Mouse (Mus musculus) layer of hippocampus, postnatal 36 days (tissue): ENCODE measurements around the gene Tcf25. TPM values are rescaled to one million over a fixed set of nuclear protein-coding genes. Genes with fewer than 3 reads are reported as not detected.
"Not testable (repeated sequence)": the region's sequence is repeated elsewhere in the genome, so short reads cannot be mapped to it uniquely, and the experiment has no call there.

Experiments used
- DNase-seq, 2 experiments: peaks; one replicate each; pipeline ENCODE4 v3.0.0; 2022
- total RNA-seq, 2 experiments: library from RNA; stranded (reverse); gene quantifications; 2 replicates each; pipeline ENCODE4 v1.2.3; 2021

Gene Tcf25
- total RNA-seq, 2 experiments from 2014 or later, result 510 to 526 TPM

DNA sequence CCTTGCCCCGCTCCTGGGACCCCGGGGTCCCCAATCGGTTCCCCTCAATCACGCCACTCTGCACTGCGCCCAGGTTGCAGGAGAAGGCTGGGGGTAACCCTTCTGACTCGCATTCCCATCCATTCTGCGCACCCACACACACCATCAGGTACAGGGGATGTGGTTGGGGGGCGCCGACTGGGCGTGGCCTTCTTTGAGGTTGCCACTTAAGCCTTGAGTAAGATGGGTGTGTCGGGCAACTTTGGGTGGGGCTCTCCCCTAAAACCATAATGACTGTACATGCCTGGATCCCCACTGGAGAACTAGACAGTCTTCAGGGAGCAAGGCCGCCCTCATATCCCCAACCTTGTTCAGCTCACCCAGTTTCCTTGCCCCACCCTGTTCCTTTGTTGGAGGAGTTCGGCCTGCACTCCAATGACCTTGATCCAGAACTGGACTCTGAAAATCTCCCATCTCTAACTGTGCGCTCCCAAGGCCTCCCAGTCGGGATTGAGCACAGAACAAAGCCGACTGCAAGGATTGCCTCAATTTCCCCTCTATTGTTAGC is 38.3 kb downstream of the Tcf25 start:
- no peak for DNase-seq

DNA sequence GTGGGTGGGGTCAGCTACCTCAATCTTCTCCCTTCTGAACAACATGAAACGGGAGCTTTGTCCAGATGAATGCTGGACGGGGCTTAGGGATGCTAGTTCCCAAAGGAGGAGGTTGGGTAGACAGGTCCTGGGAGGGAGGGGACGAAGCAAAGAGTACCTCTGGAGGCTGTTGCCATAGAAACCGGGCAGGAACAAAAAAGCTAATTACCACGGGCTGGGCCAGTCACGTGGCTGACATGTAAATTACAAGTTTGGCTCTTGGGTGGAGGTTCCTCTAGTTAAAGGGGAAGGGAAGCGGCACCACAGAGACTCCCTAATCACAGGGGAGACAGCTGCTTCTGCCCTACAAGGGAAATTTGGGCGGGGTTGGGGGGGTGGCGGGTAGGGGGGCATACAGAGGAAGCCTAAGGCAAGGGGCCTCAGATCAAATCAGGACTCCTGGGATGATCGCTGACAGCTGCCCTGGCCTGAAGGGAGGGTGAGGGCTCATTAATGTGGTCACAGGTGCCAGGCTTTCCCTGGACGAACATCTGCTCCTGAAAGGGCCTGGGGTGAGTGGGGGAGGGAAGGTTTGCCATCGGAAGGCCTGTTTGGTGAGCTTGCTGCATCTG is 39.1 kb downstream of the Tcf25 start:
- peak; percentile 72 to 73 for DNase-seq

DNA sequence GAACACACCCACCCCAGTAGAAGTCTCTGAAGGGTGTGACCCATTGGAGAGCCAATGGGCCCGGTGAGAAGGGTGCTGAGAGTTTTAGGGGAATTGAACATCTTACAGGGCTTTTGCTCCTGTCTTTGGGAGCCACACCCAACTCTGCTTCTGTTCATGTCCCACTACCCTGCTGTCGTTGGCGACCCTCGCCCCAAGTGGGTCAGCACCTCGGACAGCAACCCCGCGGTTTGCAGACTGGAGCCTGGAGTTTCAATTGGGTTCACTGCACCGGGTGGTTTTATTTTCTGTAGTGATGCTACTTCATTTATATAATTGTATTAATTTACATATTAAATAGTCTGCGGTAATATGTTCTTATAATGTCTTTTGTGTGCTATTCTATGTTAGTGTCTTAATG is 40.7 kb downstream of the Tcf25 start:
- no peak for DNase-seq

DNA sequence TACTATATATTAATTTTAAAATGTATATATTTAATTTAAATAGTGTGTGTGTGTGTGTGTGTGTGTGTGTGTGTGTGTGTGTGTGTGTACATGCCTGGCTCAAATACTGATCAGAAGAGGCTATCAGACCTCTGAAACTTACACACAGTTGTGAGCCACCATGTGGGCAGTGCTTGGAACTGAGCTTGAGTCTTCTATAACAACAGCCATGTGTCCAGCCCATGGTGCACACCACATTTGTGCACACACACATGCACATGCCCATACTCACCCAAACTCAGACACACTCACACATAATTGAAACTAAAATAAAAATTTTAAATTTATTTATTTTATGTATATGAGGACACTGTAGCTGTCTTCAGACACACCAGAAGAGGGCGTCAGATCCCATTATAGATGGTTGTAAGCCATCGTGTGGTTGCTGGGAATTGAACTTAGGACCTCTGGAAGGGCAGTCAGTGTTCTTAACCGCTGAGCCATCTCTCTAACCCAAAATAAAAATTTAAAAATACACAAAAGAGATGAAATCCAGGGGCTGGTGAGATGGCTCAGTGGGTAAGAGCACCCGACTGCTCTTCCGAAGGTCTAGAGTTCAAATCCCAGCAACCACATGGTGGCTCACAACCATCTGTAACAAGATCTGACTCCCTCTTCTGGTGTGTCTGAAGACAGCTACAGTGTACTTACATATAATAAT is 41.6 kb downstream of the Tcf25 start:
- not testable (repeated sequence) for DNase-seq

DNA sequence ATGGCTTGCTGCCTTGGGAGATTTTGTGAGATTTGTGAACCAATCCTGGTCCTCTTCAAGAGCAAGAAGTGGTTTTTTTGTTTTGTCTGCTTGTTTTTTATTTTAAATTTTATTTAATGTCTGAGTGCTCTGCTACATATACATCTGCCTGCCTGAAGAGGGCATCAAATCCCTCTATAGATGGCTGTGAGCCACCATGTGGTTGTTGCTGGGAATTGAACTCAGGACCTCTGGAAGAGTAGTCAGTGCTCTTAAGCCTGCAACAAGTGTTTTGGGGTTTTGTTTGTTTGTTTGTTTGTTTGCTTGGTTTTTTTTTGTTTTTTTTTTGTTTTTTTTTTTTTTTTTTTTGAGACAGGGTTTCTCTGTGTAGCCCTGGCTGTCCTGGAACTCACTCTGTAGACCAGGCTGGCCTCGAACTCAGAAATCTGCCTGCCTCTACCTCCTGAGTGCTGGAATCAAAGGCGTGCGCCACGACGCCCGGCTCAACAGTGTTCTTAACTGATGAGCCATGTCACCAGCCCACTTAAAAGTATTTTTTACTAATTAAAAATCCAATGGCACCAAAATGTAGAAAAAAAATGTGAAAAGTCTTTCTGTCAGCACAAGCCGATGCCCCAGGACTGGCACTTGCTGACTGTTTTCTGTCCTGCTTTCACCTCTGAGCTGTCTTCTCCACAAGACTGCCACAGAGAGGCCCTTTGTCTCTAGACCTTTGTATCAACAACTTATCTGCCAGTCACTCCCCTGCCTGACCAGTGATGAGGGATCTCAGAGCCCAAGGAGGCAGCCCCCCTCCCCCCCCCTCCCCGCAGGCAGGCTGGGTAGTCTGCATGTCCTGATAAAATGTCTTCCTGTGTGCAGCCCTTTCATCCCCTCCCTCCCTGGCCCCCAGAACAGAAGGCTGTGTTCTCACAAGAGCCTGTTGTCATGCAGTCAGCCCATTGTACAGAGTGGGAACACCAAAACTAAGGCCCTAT is 42.7 kb downstream of the Tcf25 start:
- no peak for DNase-seq

DNA sequence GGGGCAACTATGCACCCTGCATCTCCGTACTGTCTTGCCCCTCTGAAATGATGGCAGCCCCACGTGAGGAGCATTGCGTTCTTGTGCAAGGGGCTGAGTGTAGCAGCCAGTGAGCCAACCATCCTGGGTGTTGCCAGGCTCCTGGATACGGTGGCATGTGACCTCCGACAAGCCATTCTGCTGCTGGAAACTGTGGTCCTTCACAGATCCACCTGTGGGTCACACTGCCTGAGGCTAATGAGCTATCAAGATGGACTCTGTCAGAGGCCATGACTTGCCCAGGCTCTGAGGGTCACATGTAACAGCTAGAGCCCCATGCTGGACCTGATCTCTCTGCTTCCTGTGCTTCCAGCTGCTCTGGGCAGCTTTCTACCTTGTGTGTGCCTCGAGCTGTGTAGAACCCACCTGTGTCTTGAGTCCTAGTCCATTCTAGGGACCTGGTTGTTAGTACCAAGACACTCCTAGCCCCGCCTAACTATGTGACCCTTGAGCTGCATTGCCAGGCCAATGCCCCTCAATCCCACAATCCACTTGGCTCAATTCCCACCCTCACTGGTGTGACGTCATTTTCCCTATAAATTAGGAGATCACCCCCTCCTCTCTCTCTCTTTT is 43.5 kb downstream of the Tcf25 start:
- no peak for DNase-seq

DNA sequence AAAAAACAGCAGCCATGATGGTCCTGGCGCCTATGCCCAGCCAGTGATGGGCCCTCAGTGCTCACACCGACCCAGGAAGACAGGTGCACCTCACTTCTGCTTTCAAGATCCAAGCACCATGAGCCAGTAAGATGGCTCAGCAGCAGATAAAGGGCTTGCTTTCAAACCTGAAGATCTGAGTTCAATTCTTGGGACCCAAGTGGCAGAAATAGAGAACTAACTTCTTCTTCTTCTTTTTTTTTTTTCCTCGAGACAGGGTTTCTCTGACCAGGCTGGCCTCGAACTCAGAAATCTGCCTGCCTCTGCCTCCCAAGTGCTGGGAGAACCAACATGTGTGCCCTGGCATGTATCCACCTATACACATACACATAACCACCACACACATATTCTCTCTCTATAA is 46.2 kb downstream of the Tcf25 start:
- no peak for DNase-seq

DNA sequence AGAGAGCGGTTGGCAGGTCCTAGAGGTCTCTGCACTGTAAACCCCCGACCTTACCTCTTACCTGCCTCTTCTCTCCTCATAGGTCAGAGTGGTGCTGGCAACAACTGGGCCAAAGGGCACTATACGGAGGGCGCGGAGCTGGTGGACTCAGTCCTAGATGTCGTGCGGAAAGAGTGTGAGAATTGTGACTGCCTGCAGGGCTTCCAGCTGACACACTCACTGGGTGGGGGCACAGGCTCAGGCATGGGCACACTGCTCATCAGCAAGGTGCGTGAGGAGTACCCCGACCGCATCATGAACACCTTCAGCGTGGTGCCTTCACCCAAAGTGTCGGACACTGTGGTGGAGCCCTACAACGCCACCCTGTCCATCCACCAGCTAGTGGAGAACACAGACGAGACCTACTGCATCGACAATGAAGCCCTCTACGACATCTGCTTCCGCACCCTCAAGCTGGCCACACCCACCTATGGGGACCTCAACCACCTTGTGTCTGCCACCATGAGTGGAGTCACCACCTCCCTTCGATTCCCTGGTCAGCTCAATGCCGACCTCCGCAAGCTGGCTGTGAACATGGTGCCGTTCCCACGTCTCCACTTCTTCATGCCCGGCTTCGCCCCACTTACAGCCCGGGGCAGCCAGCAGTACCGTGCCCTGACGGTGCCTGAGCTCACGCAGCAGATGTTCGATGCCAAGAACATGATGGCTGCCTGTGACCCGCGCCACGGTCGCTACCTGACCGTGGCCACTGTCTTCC is 47.1 kb downstream of the Tcf25 start:
- no peak for DNase-seq

DNA sequence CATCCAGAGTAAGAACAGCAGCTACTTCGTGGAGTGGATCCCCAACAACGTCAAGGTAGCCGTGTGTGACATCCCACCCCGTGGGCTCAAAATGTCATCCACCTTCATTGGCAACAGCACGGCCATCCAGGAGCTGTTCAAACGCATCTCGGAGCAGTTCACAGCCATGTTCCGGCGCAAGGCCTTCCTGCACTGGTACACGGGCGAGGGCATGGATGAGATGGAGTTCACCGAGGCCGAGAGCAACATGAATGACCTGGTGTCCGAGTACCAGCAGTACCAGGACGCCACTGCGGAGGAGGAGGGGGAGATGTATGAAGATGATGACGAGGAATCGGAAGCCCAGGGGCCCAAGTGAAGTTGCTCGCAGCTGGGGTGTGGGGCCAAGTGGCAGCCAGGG is 47.8 kb downstream of the Tcf25 start:
- DNase-seq, result no peak

DNA sequence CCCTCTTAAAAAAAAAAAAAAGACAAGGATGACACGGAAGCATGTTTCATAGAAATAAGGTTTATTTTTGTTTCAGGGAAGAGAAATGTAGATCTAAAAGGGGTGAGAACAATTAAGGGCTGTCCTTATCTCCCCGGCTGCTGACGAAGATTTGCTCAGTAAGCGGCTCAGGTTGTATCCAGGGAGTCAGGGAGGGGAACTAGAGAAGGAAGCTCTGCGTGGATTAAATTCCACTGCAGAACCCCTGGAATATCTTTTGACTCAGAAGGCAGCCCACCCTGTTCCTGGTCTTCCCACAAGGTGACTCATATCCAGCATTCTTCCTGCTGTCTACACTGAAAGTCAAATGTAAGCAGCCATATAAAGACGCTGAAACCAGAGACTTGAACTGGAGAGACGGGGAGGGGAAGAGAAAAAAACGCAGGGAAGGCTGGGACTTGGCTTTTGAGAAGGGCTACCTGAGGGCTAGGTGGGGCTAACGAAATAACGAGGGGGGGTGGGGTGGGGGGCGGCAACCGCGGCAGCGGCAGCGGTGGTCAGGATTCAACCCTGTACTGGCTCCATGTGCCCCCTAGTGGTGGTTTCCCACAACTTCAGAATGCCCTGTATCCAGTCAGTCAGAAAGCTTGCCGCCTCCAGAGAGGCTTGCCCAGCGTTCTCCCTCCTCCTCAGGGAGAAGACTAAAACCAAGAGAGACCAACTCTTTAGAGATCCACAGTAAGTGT is 48.7 kb downstream of the Tcf25 start:
- DNase-seq, result peak in 1 of 2 experiments; percentile 70

DNA sequence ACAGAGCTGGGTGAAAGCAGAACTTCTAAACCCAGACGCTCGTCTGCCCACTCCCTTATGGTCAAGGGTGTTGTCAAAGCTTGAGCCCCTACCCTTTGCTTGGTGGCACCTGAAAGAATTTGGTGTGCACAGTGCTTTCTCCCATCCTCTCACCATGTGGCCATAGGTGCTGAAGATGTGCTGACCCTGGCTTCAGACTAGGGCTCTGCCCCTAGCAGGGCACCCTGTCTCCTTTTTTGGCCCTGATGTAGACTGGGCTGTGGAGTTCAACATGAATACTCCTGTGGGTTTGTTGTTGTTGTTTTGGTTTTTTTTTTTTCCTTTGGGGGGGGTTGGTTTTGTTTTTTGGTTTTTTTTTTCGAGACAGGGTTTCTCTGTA is 49.2 kb downstream of the Tcf25 start:
- DNase-seq, result no peak

DNA sequence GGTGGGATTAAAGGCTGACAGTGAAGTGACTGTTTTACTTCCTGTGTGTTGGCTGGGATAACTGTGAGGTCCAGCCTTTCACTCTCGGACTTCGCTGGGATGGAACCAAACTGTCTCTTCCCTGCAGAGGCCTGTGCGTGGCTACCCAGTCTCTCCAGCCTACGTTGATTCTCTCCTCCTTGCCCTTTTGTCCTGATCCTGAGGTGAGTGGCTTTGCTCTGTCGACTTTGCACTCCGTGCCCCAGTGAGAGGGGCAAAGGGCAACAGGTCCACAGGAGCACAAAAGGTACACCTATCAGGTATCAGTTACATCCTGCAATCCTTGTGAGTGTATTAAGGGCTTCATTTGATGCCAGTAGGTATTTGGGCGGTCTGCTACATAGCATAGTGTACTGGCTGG is 49.9 kb downstream of the Tcf25 start, which contains the start of gene Def8:
Gene Def8, plus strand, starts transcription at position 87 of the 400 bp plus-strand sequence.
- no peak for DNase-seq

DNA sequence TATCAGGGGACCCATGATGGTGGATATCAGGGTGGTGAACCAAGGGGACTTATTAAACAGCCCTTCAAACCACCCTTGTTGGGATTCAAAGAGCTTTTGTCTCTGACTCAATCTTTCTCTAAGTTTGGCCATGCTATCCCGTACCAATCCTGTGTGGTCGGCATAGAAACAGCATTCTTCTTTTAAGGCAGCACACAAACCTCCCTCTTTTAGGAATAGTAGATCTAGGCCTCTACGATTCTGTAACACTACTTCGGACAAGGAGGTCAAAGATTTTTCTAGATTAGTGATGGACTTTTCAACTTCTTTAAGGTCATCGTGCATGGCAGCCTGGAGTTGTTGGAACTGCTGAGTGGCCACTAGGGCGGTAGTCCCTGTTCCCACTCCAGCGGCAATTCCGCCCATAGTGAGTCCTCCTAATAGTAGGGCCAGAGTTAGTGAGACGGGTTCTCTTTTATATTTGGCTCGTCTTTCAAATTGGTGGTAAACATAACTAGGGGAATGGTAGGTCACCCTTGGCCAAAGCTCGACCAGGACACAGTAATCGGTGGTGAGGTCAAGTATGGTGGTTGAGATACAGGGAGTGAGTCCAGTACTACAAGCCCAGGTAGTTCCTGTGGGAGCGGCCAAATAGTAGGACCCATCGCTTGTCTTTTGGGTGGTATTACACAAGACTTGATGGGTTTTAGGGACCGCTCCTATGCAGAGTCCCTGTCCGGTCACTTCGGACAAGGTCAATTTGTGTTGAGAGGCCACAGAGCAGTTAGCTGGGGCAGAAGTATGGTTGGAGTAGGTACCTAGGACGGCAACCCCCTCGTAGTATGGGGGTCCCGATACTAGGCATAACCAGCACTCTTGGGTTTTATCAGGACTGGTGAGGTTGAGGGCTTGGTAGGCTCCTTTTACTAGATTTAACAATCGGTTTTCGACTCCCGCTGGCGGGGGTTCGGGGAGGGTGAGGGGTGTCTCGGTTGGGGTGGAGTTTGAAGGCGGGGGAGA is 53.3 kb downstream of the Tcf25 start:
- no peak for DNase-seq

DNA sequence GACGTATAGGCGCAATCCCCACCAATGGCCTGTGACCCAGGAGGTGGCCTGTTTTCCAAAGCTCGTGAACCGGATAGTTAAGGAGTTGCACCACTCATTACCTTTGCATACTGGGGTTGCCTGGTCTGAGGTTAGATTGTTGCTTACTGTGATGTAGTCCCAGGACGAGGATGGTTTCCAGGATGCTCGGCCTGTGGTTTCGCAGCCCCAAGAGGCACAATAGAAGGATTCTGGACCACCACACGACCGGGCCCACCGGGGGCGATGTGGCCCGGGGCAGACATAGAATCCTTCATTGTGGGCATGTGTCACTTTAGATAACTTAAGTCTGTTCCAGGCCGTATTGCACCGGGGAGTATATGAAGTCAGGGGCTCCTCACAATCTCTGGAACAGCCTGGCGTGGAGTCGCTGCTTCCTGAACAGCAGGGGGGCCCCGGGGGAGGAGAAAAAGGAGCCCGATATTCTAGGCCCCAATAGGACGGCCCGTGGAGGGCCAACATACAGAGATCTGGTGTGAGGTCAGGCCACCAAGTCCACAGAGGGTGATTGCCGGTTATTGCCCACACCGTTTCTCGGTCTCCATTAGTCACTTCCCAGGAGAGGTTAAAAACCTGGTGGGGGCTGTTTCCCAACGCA is 54.2 kb downstream of the Tcf25 start:
- DNase-seq, result no peak

DNA sequence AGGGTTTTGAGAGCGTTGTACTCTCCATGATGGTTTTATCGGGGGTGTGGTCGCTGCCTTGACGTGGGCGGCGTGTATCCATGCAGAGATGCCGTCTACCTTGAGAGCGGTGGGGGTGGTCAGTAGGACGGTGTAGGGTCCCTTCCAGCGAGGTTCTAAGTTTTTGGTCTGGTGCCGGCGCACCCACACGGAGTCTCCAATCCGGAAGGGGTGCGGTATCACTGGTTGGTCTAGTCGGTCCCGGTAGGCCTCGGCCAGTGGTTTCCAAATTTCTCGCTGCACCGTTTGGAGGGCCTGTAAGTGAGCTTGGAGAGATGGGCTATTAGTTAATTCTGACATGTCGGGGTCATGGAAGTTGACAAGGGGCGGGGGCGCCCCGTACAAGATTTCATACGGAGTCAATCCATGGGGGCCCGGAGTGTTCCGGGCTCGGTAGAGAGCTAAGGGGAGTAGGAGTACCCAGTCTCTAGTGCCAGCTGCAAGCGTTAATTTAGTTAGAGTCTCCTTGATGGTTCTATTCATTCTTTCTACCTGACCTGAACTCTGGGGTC is 54.9 kb downstream of the Tcf25 start:
- no peak for DNase-seq

DNA sequence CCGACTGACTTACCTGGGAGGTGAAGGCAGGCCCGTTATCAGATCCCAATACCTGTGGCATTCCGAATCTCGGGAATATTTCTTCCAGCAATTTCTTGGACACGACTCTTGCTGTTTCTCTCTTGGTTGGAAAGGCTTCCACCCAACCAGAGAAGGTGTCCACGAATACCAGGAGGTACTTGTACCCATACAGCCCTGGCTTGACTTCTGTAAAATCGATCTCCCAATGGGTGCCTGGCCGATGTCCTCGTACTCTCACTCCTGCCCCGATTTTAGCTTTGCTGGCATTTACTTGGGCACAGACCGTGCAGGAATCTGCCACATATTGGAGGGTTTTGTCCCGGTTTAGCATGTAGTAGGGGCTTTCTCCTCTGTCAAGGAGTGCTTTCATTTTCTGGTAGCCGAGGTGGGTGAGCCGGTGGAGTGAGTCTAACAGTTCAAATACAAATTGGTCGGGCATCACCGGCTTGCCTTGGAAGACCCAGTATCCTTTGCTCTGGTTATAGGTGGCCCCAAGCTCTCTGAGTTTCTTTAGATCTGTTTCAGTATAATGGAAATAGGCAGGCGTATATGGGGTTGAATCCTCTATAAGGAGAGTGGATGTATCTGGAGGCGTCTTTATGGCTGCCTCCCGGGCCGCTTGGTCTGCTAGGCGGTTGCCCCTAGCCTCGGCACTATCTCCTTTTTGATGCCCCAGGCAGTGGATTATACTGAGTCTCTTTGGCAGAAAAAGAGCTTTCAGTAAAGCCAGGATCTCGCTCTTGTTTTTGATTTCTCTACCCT is 55.6 kb downstream of the Tcf25 start:
- no peak for DNase-seq

DNA sequence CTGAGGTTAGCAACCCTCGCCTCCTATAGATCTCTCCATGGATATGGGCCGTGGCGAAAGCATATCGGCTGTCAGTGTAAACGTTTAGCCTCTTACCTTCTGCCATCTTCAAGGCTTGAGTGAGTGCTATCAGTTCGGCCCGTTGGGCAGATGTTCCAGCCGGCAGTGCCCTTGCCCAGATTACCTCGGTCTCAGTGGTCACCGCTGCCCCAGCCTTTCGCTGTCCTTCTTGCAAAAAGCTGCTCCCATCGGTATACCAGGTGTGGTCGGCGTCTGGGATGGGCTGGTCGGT is 56.1 kb downstream of the Tcf25 start:
- DNase-seq, result not testable (repeated sequence)

DNA sequence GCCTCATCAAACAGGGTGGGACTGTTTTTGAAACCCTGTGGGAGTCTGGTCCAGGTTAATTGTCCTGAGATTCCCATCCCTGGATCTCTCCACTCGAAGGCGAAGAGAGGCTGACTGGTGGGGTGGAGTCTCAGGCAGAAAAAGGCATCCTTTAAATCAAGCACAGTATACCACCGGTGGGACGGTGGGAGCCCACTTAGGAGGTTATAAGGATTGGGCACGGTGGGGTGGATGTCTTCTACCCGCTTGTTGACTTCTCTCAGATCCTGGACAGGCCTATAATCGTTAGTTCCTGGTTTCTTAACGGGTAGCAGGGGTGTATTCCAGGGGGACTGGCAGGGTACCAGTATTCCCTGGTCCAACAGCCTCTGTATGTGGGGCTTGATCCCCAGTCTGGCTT is 57.4 kb downstream of the Tcf25 start:
- not testable (repeated sequence) for DNase-seq
